Mouse (Mus musculus): ENCODE data around the gene Rabgap1l.

DNA sequence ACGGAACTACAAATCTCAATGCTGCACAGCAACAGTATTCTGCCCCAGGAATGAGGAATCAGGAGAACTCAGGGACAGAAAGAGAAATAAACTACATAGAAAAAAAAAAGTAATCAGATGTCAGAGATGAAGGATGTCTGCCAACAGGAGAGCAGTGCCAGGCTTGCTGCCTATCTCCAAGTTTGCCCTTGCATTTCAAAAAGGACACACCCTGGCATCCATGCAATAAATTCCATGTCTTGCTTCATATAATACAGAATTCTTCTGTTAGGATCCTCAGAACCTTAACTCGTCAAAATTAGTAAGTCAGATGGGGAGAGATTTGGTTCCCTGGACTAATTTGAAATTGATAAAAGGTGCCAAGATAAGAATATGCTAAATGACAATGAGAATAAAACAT, 492.3 kb downstream of the Rabgap1l start:
- TF ChIP-seq POLR2A (IDR thresholded peaks at IDR 0.05; ENCODE audit: extremely low read depth, insufficient read depth, low read length): no peak
- TF ChIP-seq CTCF (IDR thresholded peaks at IDR 0.05; ENCODE audit: low read depth, low read length): no peak
